Mouse (Mus musculus): ENCODE results near the gene Lin9. TPM values are rescaled to one million over a fixed set of nuclear protein-coding genes. Genes with fewer than 3 reads are reported as not detected.

The Lin9 gene
- polyA plus RNA-seq, 1 experiment, result 2.7 TPM

DNA sequence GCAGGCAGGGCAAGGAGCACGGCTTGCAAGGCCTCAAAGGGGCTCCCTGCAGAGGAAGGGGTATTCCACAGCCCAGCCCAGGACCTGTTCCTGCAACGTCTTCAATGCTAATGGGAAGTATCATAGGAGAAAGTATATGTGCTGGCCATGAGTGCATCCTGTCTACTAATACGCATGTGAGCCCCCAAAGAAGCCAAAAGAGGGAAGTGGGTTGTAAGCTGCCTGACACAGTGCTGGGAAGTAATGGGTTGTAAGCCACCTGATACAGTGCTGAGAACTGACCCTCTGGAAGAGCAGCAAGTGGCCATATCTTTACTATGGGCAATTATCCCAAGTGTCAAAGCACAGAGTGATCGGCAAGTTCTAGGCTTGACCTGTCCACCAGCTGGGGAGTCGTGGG lies 57.1 kb downstream of the Lin9 start:
- TF ChIP-seq POLR2A (IDR thresholded peaks at IDR 0.05; ENCODE audit: borderline replicate concordance, extremely low read depth, low read depth, low read length), result no peak
- no peak for TF ChIP-seq CTCF (IDR thresholded peaks at IDR 0.05; ENCODE audit: insufficient read depth, low read length)
- no peak overlapping the region for H3K4me3 ChIP-seq (replicated peaks; ENCODE audit: extremely low read depth, low read depth, low read length)
- no peak for DNase-seq
- WGBS, result 72% methylated on average over 5 of the region's 5 CpGs
- no peaks in the 10 kb centered on the region for H3K4me1 ChIP-seq (ENCODE audit: control insufficient read depth, insufficient read depth, low read length)

DNA sequence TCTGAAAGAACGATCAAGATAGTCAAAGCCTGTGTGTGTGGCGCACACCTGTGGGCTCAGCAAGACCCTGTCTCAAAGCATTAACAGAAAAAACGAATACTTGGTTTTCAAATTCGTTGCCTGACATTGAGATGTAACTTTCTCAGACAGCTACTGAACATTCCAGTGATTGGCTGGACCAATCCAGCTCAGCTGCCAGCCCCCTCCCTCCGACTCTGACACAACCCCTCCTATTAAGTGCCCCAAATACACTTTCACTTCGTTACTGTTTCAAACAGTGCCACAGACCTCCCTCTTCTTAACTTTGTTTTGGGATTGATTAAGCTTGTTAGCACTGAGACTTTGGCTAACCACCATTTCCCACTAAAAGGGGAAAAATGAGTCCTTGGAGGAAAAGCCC lies 62.5 kb downstream of the Lin9 start:
- TF ChIP-seq POLR2A (IDR thresholded peaks at IDR 0.05; ENCODE audit: borderline replicate concordance, extremely low read depth, low read depth, low read length) (no peak), CTCF (IDR thresholded peaks at IDR 0.05; ENCODE audit: insufficient read depth, low read length) (no peak)
- 31% methylated on average over 6 of the region's 6 CpGs for WGBS
- DNase-seq, result no peak
- no peak overlapping the region for H3K4me3 ChIP-seq (replicated peaks; ENCODE audit: extremely low read depth, low read depth, low read length)
- no peaks in the 10 kb centered on the region for H3K4me1 ChIP-seq (ENCODE audit: control insufficient read depth, insufficient read depth, low read length)

DNA sequence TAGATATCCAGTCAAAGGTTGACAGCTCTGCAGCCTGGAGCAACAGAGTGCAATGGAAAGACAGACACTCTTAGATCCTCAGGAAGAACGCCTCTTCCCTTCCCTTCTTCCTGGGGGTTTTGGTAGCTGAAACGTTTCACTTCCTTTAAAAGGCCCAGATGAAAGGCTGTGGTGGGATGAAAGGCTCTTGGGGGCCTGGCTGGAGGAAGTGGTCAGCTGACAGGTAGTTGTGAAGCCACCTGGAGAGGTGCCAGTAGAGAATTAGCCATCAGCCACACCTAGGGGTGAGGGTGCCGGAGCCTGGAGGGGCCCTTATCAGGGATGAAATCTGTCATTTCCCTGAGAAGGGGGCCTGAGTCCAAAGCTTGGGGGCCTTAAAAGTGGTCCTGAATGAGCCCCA lies 66.4 kb downstream of the Lin9 start:
- no peak for TF ChIP-seq POLR2A (IDR thresholded peaks at IDR 0.05; ENCODE audit: borderline replicate concordance, extremely low read depth, low read depth, low read length)
- TF ChIP-seq CTCF (IDR thresholded peaks at IDR 0.05; ENCODE audit: insufficient read depth, low read length), result no peak
- 48% methylated on average over 3 of the region's 3 CpGs for WGBS

DNA sequence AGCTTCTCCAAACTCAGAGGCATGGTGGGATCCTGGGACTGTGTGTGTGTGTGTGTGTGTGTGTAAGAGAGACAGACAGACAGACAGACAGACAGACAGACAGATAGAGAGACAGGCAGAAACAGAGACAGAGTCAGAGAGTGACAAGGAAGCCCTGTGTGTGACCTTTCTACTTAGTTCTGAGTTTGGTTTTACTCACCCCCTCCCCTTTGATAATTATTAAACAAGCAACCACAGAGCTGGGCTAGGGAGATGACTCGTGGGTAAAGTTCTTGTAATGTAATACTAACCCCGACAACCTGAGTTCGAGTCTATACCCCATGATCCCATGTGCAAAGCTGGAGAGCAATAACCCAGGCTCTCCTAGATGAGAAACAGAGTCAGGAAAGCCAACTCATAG lies 66.9 kb downstream of the Lin9 start:
- DNase-seq, result no peak
- 67% methylated on average over 3 of the region's 3 CpGs for WGBS
- H3K4me1 ChIP-seq (ENCODE audit: control insufficient read depth, insufficient read depth, low read length), result no peaks in the 10 kb centered on the region
- no peak for TF ChIP-seq POLR2A (IDR thresholded peaks at IDR 0.05; ENCODE audit: borderline replicate concordance, extremely low read depth, low read depth, low read length)
- no peak for TF ChIP-seq CTCF (IDR thresholded peaks at IDR 0.05; ENCODE audit: insufficient read depth, low read length)
- no peak overlapping the region for H3K4me3 ChIP-seq (replicated peaks; ENCODE audit: extremely low read depth, low read depth, low read length)

More for the DNA sequence above, 66.4 kb downstream of the Lin9 start:
- Histone ChIP-seq H3K4me1 (ENCODE audit: control insufficient read depth, insufficient read depth, low read length) (no peaks in the 10 kb centered on the region), H3K4me3 (replicated peaks; ENCODE audit: extremely low read depth, low read depth, low read length) (no peak overlapping the region)
- no peak for DNase-seq

DNA sequence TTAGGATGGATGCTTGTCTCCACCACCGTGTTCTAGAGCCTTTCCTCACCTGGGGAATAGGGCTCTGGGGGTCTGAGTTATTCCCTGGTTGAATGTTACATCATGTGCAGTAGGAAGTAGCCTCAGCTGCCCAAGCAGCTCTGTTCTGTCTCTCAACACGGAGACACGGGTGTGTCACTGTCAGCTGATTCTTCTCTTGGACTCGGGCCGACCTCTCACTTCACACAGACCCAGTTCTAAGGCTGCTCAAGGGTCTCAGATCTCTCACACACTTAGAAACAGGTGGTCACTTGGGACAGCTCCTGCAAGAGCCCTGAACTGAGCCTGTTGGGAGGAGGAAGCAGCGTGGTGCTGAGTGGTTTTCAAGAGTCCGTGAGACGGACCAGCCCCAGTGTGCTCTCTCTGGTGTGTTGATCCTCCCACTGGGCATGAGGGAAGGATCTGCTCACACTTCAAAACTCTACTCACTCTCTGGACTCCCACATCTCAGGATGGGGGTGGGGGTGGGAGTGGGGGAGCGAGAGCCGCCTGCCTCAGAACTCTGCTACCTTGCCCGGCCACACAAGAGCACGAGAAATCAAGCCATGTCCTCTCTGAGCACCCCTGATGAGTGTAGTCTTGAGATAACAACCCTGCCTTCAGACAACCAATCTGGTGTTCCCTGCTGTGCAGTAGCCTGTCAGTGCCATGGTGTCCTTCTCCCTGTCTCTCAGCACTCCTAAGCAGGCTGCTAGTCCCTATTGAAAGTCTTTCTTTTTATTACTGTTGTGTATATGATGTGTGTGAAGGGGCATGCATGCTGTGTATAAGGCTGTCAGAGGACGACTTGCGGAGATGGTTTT lies 68.2 kb downstream of the Lin9 start:
- TF ChIP-seq POLR2A (IDR thresholded peaks at IDR 0.05; ENCODE audit: borderline replicate concordance, extremely low read depth, low read depth, low read length) (no peak), CTCF (IDR thresholded peaks at IDR 0.05; ENCODE audit: insufficient read depth, low read length) (no peak)
- no peak for DNase-seq
- no peak overlapping the region for H3K4me3 ChIP-seq (replicated peaks; ENCODE audit: extremely low read depth, low read depth, low read length)
- WGBS, result 52% methylated on average over 14 of the region's 14 CpGs
- no peaks in the 10 kb centered on the region for H3K4me1 ChIP-seq (ENCODE audit: control insufficient read depth, insufficient read depth, low read length)

DNA sequence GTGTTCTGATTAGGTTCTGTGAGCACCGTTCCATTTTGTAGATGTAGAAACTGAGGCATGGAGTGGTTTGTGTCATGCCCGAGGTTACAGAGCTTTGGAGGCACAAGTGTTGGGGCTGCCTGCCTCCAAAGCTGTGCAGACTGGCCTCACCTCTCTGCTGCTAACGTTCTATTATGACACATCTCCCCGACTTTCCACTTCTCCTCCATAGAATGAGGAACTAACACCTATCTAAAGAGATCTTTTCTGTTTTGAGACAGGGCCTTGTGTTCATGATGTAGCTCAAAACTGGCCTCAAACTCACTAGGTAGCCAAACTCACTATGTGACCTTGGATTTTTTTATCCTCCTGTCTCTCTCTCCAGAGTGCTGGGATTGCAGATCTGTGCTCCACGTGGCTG lies 77.8 kb downstream of the Lin9 start:
- no peak overlapping the region for H3K4me3 ChIP-seq (replicated peaks; ENCODE audit: extremely low read depth, low read depth, low read length)
- no peaks in the 10 kb centered on the region for H3K4me1 ChIP-seq (ENCODE audit: control insufficient read depth, insufficient read depth, low read length)
- no peak for TF ChIP-seq CTCF (IDR thresholded peaks at IDR 0.05; ENCODE audit: insufficient read depth, low read length)
- no peak for TF ChIP-seq POLR2A (IDR thresholded peaks at IDR 0.05; ENCODE audit: borderline replicate concordance, extremely low read depth, low read depth, low read length)
- WGBS, result 70% methylated on average over 5 of the region's 5 CpGs
- no peak for DNase-seq

DNA sequence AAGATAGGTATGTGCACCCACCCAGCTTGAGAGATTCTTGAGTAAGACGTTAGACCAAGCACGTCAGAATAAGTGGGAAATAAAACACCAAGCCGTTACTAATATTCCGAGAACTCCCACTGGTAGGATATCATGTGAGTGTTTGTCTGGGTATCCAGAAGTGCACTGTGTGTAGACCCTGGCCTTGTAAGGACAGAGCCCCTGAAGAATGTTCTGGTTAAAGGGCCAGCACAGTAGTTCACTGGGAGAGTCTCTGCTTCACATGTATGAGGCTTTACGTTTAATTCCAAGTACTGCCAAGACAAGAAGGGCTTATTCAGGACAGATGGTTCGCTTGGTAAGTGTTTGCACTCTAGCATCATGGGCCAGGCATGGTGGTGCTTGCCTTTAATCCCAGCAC lies 78.5 kb downstream of the Lin9 start:
- TF ChIP-seq POLR2A (IDR thresholded peaks at IDR 0.05; ENCODE audit: borderline replicate concordance, extremely low read depth, low read depth, low read length) (no peak), CTCF (IDR thresholded peaks at IDR 0.05; ENCODE audit: insufficient read depth, low read length) (no peak)
- 65% methylated on average over 6 of the region's 6 CpGs for WGBS
- no peak overlapping the region for H3K4me3 ChIP-seq (replicated peaks; ENCODE audit: extremely low read depth, low read depth, low read length)
- no peak for DNase-seq
- H3K4me1 ChIP-seq (ENCODE audit: control insufficient read depth, insufficient read depth, low read length), result no peaks in the 10 kb centered on the region

DNA sequence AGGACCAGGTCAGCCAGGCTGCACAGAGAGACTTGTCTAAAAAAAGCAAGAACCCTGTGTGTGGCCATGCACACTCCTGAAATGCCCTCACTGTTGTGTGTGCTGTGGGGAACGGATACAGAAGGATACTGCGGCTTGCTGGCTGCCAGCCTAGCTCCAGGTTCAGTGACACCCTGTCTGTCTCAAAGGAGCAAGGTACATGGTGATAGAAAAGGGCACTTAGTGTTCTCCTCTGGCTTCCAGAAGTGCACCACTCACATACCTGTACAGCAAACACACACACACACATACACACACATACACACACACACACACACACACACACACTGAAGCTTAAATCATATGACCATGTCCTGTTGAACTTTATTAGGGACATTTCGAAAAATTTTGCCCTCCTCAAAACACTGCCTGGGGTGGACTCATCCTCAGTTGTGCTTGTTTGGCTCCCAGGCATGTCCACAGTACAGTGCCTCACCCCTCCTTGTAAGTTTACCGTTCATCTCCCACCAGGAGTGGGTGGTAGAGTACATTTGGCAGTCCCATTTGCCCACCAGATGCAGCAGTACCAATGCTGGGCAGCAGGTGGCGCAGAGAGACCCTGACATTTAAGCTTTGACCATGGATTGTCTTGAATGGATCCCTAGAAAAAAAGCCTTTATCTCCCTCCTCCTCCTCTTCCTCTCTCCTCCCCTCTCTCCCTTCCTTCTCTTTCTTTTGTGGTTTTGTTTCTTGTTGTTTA lies 79.2 kb downstream of the Lin9 start:
- peak; percentile 86 for DNase-seq
- no peaks in the 10 kb centered on the region for H3K4me1 ChIP-seq (ENCODE audit: control insufficient read depth, insufficient read depth, low read length)
- TF ChIP-seq POLR2A (IDR thresholded peaks at IDR 0.05; ENCODE audit: borderline replicate concordance, extremely low read depth, low read depth, low read length) (no peak), CTCF (IDR thresholded peaks at IDR 0.05; ENCODE audit: insufficient read depth, low read length) (peak; percentile 98)
- H3K4me3 ChIP-seq (replicated peaks; ENCODE audit: extremely low read depth, low read depth, low read length), result no peak overlapping the region
- 32% methylated on average over 5 of the region's 5 CpGs for WGBS

DNA sequence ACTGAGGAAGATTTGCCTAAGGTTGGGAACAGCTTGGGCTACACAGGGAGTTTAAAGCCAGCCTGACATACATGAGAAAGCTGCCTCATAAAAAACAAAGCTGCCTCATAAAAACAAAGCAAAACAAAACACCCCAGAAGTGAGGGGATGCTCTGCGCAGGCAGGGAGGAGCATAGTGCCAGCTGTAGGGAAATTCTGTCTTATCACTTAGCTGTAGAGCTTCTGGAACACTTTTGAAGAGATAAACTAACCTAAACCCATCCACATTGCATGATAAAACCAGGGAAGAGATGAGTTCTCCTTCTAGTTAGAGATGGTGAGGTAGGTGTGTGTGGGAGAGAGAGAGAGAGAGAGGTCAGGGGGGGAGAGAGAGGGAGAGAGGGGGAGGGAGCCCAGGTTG lies 81.7 kb downstream of the Lin9 start:
- Histone ChIP-seq H3K4me1 (ENCODE audit: control insufficient read depth, insufficient read depth, low read length) (peaks cover 9% of the 10 kb centered on the region), H3K4me3 (replicated peaks; ENCODE audit: extremely low read depth, low read depth, low read length) (no peak overlapping the region)
- DNase-seq, result no peak
- TF ChIP-seq POLR2A (IDR thresholded peaks at IDR 0.05; ENCODE audit: borderline replicate concordance, extremely low read depth, low read depth, low read length) (no peak), CTCF (IDR thresholded peaks at IDR 0.05; ENCODE audit: insufficient read depth, low read length) (no peak)
- 70% methylated on average over 1 of the region's 1 CpGs for WGBS
